Mouse (Mus musculus): Measurements from ENCODE around the gene Procr. TPM values are rescaled to one million over a fixed set of nuclear protein-coding genes. Genes with fewer than 3 reads are reported as not detected.

The Procr gene
- polyA plus RNA-seq, 1 experiment, result 7.9 TPM

DNA sequence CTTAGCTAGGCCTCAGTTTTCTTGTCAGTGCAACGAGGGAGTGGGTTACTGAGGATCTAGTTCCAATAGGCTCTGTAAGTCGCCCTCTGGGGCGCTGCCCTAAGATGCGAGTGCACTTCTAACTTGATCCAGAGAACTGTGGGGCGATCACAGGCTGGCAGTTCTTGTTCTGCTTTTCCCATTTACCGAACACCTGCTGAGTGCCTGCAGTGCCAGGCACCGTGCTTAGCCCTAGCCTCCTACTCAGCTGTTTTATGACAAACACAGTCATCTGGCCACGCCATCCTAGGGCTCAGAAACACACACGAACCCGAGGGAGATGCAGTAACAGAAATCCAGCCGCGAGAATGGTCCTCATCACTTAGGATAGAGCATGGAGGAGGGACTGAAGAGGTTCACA, 42.0 kb downstream of the Procr start:
- WGBS, result 35% methylated on average over 12 of the region's 12 CpGs

DNA sequence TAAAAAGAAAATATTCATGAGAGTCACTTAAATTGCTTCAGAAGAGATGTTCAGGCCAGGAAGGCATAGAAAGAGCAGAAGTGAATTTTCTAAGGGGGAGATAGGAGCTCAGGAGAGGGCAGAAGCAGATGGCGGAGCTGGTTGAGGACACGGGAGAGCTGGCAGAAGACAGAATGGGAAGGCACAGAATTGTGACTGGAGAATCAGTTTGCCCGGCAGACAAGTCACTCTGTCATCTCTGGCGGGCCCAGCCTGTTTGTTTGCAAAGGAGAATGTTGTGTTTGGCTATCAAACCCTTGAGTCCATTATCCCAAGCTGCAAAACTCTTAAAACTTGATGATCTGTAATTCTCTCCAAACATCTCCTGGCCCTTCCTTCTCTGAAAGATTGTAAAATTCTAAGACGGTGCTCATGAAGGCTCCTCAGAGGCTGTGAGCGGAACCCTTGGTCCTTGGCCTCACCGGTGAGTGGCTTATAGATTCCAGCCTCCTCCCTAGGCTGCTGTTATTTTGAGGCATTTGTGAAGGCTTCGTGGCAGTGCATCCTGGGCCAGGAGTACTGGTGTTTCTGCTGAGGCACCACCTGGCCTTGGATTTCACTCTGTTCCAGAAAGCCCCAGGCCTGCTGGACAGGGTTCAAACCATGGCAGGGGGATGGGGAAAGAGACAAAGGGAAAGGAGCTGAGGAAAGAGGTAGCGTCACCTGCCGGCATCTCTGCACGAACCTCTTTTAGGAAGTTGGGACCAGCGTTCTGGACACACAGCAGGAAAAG, 43.9 kb downstream of the Procr start:
- 63% methylated on average over 12 of the region's 12 CpGs for WGBS
- no peak for DNase-seq (ENCODE audit: low read depth, low spot score)

More for the DNA sequence above, 42.0 kb downstream of the Procr start:
- DNase-seq (ENCODE audit: low read depth, low spot score), result no peak

DNA sequence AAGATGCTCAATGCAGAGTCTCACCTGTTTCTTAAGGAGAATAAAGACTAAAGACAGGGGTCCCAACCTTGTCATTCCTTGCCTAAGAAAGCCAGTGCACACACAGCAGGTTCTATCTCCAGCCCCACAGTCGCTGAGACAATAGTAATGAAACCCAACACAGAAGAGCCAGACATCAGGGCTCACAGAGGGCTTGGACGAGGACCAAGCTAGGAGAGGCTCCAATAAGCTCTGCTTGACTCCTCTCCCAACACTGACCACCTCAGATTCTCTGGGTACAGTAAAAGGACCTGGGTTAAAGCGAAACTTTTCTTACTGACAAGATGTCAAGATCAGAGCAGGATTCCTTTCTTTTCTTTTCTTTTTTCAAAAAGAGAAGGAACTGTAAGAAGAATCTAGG, 47.7 kb downstream of the Procr start:
- DNase-seq (ENCODE audit: low read depth, low spot score), result no peak

DNA sequence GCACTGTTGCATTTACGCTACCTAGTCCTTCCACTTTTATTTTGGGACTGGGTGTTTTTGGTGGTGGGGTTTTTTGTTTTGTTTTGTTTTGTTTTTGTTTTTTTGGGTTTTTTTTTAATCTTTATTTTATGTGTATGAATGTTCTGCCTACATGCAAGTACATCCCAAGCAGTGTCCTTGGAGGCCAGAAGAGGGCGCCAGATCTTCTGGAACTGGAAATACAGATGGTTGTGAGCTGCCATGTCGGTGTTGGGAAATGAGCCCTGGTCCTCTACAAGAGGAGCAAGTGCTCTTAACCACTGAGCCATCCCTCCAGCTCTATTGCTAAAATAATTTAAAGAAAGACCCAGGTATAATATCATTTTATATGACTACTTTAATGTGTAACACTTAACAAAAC, 51.8 kb downstream of the Procr start:
- WGBS, result 53% methylated on average over 3 of the region's 3 CpGs

More for the DNA sequence above, 47.7 kb downstream of the Procr start:
- WGBS, result 46% methylated on average over 3 of the region's 3 CpGs

DNA sequence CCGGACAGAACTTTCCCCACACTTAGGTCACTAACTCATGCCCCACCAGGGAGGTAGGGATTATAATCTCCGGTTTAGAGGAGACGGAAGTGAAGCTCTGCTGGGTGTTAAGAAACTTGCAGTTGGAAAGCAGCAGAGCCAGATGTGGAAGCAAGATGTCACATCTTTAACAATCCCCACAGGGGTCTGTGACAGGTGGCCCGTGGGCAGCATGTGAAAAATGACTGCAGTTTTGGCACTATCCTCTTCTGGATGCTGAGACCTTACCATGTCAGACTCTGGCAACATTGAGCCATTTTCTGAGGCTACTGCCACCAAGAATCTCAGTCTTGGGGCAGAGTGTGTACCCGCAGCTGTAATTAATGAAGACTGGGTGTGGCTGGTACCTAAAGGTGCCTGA, 53.1 kb downstream of the Procr start:
- 66% methylated on average over 5 of the region's 5 CpGs for WGBS
- DNase-seq (ENCODE audit: low read depth, low spot score), result no peak

More for the DNA sequence above, 51.8 kb downstream of the Procr start:
- no peak for DNase-seq (ENCODE audit: low read depth, low spot score)

Other genes starting within 250 kb of the Procr start
- 23.4 and 32.2 TPM in 2 replicates for gene Acss2, start 233.2 kb upstream of the Procr start, polyA plus RNA-seq (2012; rRNA removed)
- gene Ggt7, start 232.9 kb upstream of the Procr start, polyA plus RNA-seq (2012; rRNA removed), result 4.6 and 6.0 TPM in 2 replicates
- 76.2 and 123 TPM in 2 replicates for gene Gss, start 158.3 kb upstream of the Procr start, polyA plus RNA-seq (2012; rRNA removed)
- gene Myh7b, start 139.9 kb upstream of the Procr start, polyA plus RNA-seq (2012; rRNA removed), result 0.11 and 0.12 TPM in 2 replicates
- 96.4 and 119 TPM in 2 replicates for gene Trpc4ap, start 58.7 kb upstream of the Procr start, polyA plus RNA-seq (2012; rRNA removed)
- 67.4 and 77.2 TPM in 2 replicates for gene Edem2, start 21.6 kb upstream of the Procr start, polyA plus RNA-seq (2012; rRNA removed)
- gene Gm17581, start 15.3 kb upstream of the Procr start, polyA plus RNA-seq (2012; rRNA removed), result not detected in 2 replicates
- 0.33 and 1.7 TPM in 2 replicates for gene Mmp24, start 24.2 kb downstream of the Procr start, polyA plus RNA-seq (2012; rRNA removed)
- gene BC029722, start 68.3 kb downstream of the Procr start, polyA plus RNA-seq (2012; rRNA removed), result 19.0 and 22.9 TPM in 2 replicates
- 288 and 346 TPM in 2 replicates for gene Eif6, start 75.8 kb downstream of the Procr start, polyA plus RNA-seq (2012; rRNA removed)
- gene Fam83c, start 83.7 kb downstream of the Procr start, polyA plus RNA-seq (2012; rRNA removed), result 0.97 and 1.7 TPM in 2 replicates
- 26.7 and 31.3 TPM in 2 replicates for gene Uqcc1, start 179.2 kb downstream of the Procr start, polyA plus RNA-seq (2012; rRNA removed)
- not detected in 2 replicates for gene Gm15557, start 189.6 kb downstream of the Procr start, polyA plus RNA-seq (2012; rRNA removed)
- 0.10 and 0.15 TPM in 2 replicates for gene Gdf5, start 194.2 kb downstream of the Procr start, polyA plus RNA-seq (2012; rRNA removed)
- 4.7 and 8.2 TPM in 2 replicates for gene Cep250, start 205.3 kb downstream of the Procr start, polyA plus RNA-seq (2012; rRNA removed)

All from large intestine, adult 2 months (tissue).